Mouse (Mus musculus) midbrain, embryonic 13.5 days (tissue): ENCODE results near the gene Atg10. TPM values are rescaled to one million over a fixed set of nuclear protein-coding genes. Genes with fewer than 3 reads are reported as not detected.

Experiments used
- ATAC-seq: fragments of 200-750 bp; cut with Nextera tagmentation; 2 replicates; pipeline ENCODE4 v1.8.0; 2017; ENCODE audit warnings: mild to moderate bottlenecking, moderate TSS enrichment, moderate library complexity
- H3K27ac ChIP-seq: fragments of 300-500 bp; sonication (generic); 2 replicates; pipeline ENCODE4 v1.5.1; 2015; ENCODE audit warnings: inconsistent platforms, mild to moderate bottlenecking, moderate library complexity
- H3K27me3 ChIP-seq: fragments of 300-500 bp; sonication (generic); 2 replicates; pipeline ENCODE4 v1.6.1; 2015; ENCODE audit warnings: mild to moderate bottlenecking, inconsistent platforms
- H3K36me3 ChIP-seq: fragments of 300-500 bp; sonication (generic); 2 replicates; pipeline ENCODE4 v1.6.1; 2015; ENCODE audit warnings: mild to moderate bottlenecking, inconsistent platforms
- H3K4me1 ChIP-seq: fragments of 300-500 bp; sonication (generic); replicated peaks from 2 replicates; pipeline ENCODE4 v1.6.1; 2015; ENCODE audit warnings: inconsistent platforms
- H3K4me2 ChIP-seq: fragments of 300-500 bp; sonication (generic); replicated peaks from 2 replicates; pipeline ENCODE4 v1.6.1; 2015; ENCODE audit warnings: moderate library complexity, mild to moderate bottlenecking, inconsistent platforms
- H3K4me3 ChIP-seq: fragments of 300-500 bp; sonication (generic); replicated peaks from 2 replicates; pipeline ENCODE4 v1.5.1; 2015; ENCODE audit warnings: mild to moderate bottlenecking, inconsistent platforms
- H3K9ac ChIP-seq: fragments of 300-500 bp; sonication (generic); replicated peaks from 2 replicates; pipeline ENCODE4 v1.6.1; 2015; ENCODE audit warnings: mild to moderate bottlenecking, inconsistent platforms
- H3K9me3 ChIP-seq: fragments of 300-500 bp; sonication (generic); 2 replicates; pipeline ENCODE4 v1.6.1; 2016; ENCODE audit warnings: mild to moderate bottlenecking, inconsistent platforms
- WGBS: fragments of 180-500 bp; shearing (Covaris S2); methylation state at CpG from one replicate; pipeline ENCODE4 v1.1.7; 2015; 5-methylcytosine and 5-hydroxymethylcytosine counted together
- polyA plus RNA-seq: library from polyadenylated mRNA; unstranded; fragments of >200 nt; fragmentation: Nextera tagmentation; extraction: Ambion mirVana; gene quantifications from 2 replicates; pipeline ENCODE4 v1.2.1, GENCODE M21; 2015

Atg10 gene
- polyA plus RNA-seq, 1 experiment from 2014 or later = 18.3 TPM

GRCm38 (mm10) chr13:91094851-91095250 lies 128.9 kb downstream of the Atg10 start:
- H3K27ac ChIP-seq = no peak overlapping the region
- H3K4me3 ChIP-seq = no peak overlapping the region
- no peaks in the 10 kb centered on the region for H3K9me3 ChIP-seq
- WGBS = 87% methylated on average over 4 of the region's 4 CpGs
- no peaks in the 10 kb centered on the region for H3K36me3 ChIP-seq
- ATAC-seq = no peak
- H3K4me2 ChIP-seq = no peak overlapping the region
- no peak overlapping the region for H3K9ac ChIP-seq
- peaks cover 15% of the 10 kb centered on the region for H3K4me1 ChIP-seq
- H3K27me3 ChIP-seq = no peaks in the 10 kb centered on the region

- H3K27me3 ChIP-seq = no peaks in the 10 kb centered on the region
- peak overlapping the region; percentile 22; the same call in 1 of the 2 replicates for H3K27ac ChIP-seq
- H3K4me2 ChIP-seq = no peak overlapping the region; the same call in 1 of the 2 replicates
- peaks cover 15% of the 10 kb centered on the region for H3K4me1 ChIP-seq
- H3K9ac ChIP-seq = 0 out of 2 replicates have a peak overlapping the region, but pooled peaks have one; percentile 16
- H3K4me3 ChIP-seq = no peak overlapping the region
- no peaks in the 10 kb centered on the region for H3K36me3 ChIP-seq
- 40% methylated on average over 7 of the region's 7 CpGs for WGBS
- ATAC-seq = peak; percentile 66
- H3K9me3 ChIP-seq = no peaks in the 10 kb centered on the region
Observed at GRCm38 (mm10) chr13:91094196-91094595, 129.6 kb downstream of the Atg10 start.

GRCm38 (mm10) chr13:91093610-91094009 lies 130.2 kb downstream of the Atg10 start:
- Histone ChIP-seq H3K4me1 (peaks cover 15% of the 10 kb centered on the region), H3K27me3 (no peaks in the 10 kb centered on the region), H3K36me3 (no peaks in the 10 kb centered on the region), H3K4me3 (no peak overlapping the region), H3K4me2 (no peak overlapping the region), H3K27ac (no peak overlapping the region), H3K9me3 (no peaks in the 10 kb centered on the region), H3K9ac (no peak overlapping the region)
- peak; percentile 50; the same call in 1 of the 2 replicates for ATAC-seq
- WGBS = 3% methylated on average over 1 of the region's 1 CpGs

GRCm38 (mm10) chr13:91093162-91093561 lies 130.6 kb downstream of the Atg10 start:
- H3K4me3 ChIP-seq = no peak overlapping the region
- no peaks in the 10 kb centered on the region for H3K27me3 ChIP-seq
- H3K4me2 ChIP-seq = no peak overlapping the region
- WGBS = 25% methylated on average over 6 of the region's 6 CpGs
- no peak overlapping the region for H3K9ac ChIP-seq
- H3K36me3 ChIP-seq = no peaks in the 10 kb centered on the region
- peak; percentile 61 for ATAC-seq
- H3K4me1 ChIP-seq = peaks cover 15% of the 10 kb centered on the region
- H3K27ac ChIP-seq = no peak overlapping the region
- H3K9me3 ChIP-seq = no peaks in the 10 kb centered on the region

- Histone ChIP-seq H3K4me2 (no peak overlapping the region), H3K4me1 (peaks cover 15% of the 10 kb centered on the region), H3K27ac (no peak overlapping the region), H3K4me3 (no peak overlapping the region), H3K9ac (no peak overlapping the region), H3K27me3 (no peaks in the 10 kb centered on the region), H3K36me3 (no peaks in the 10 kb centered on the region), H3K9me3 (no peaks in the 10 kb centered on the region)
- ATAC-seq = no peak
- WGBS = 88% methylated on average over 2 of the region's 2 CpGs
Observed at GRCm38 (mm10) chr13:91091731-91092190, 132.0 kb downstream of the Atg10 start.

GRCm38 (mm10) chr13:91090861-91091730 lies 132.7 kb downstream of the Atg10 start:
- Histone ChIP-seq H3K4me2 (no peak overlapping the region), H3K27me3 (no peaks in the 10 kb centered on the region), H3K4me3 (no peak overlapping the region), H3K27ac (no peak overlapping the region), H3K36me3 (no peaks in the 10 kb centered on the region), H3K9ac (no peak overlapping the region), H3K4me1 (peaks cover 15% of the 10 kb centered on the region), H3K9me3 (no peaks in the 10 kb centered on the region)
- no peak for ATAC-seq
- 74% methylated on average over 4 of the region's 4 CpGs for WGBS

GRCm38 (mm10) chr13:91086361-91086900 lies 137.3 kb downstream of the Atg10 start:
- WGBS = 93% methylated on average over 12 of the region's 12 CpGs
- Histone ChIP-seq H3K4me1 (no peaks in the 10 kb centered on the region), H3K4me3 (no peak overlapping the region), H3K27me3 (no peaks in the 10 kb centered on the region), H3K4me2 (no peak overlapping the region), H3K9ac (no peak overlapping the region), H3K9me3 (no peaks in the 10 kb centered on the region), H3K36me3 (no peaks in the 10 kb centered on the region), H3K27ac (no peak overlapping the region)
- no peak for ATAC-seq

GRCm38 (mm10) chr13:91072351-91072750 lies 151.4 kb downstream of the Atg10 start:
- Histone ChIP-seq H3K4me3 (no peak overlapping the region), H3K27ac (no peak overlapping the region)
- over 99% methylated on average over 2 of the region's 2 CpGs for WGBS

GRCm38 (mm10) chr13:91060871-91061270 lies 162.9 kb downstream of the Atg10 start:
- Histone ChIP-seq H3K4me2 (no peak overlapping the region), H3K9me3 (no peaks in the 10 kb centered on the region), H3K9ac (no peak overlapping the region), H3K36me3 (no peaks in the 10 kb centered on the region), H3K27ac (no peak overlapping the region), H3K4me3 (no peak overlapping the region), H3K27me3 (no peaks in the 10 kb centered on the region), H3K4me1 (no peaks in the 10 kb centered on the region)
- 94% methylated on average over 5 of the region's 5 CpGs for WGBS
- ATAC-seq = no peak

More at GRCm38 (mm10) chr13:91072351-91072750, 151.4 kb downstream of the Atg10 start:
- ATAC-seq = no peak
- Histone ChIP-seq H3K4me2 (no peak overlapping the region), H3K27me3 (no peaks in the 10 kb centered on the region), H3K36me3 (no peaks in the 10 kb centered on the region), H3K9ac (no peak overlapping the region), H3K9me3 (no peaks in the 10 kb centered on the region), H3K4me1 (no peaks in the 10 kb centered on the region)

GRCm38 (mm10) chr13:91048171-91048570 lies 175.6 kb downstream of the Atg10 start:
- H3K4me1 ChIP-seq = no peaks in the 10 kb centered on the region
- H3K27me3 ChIP-seq = no peaks in the 10 kb centered on the region
- WGBS = 93% methylated on average over 4 of the region's 4 CpGs
- peaks cover 16% of the 10 kb centered on the region; the same call in 1 of the 2 replicates for H3K9me3 ChIP-seq
- H3K36me3 ChIP-seq = no peaks in the 10 kb centered on the region
- no peak for ATAC-seq
- no peak overlapping the region for H3K9ac ChIP-seq
- no peak overlapping the region for H3K27ac ChIP-seq
- no peak overlapping the region for H3K4me2 ChIP-seq
- H3K4me3 ChIP-seq = no peak overlapping the region

GRCm38 (mm10) chr13:91046851-91047250 lies 176.9 kb downstream of the Atg10 start:
- Histone ChIP-seq H3K27me3 (no peaks in the 10 kb centered on the region), H3K9ac (no peak overlapping the region), H3K4me1 (no peaks in the 10 kb centered on the region), H3K27ac (no peak overlapping the region), H3K4me3 (no peak overlapping the region), H3K9me3 (peaks cover 14% of the 10 kb centered on the region; the same call in 1 of the 2 replicates), H3K4me2 (no peak overlapping the region), H3K36me3 (no peaks in the 10 kb centered on the region)
- ATAC-seq = no peak
- 87% methylated on average over 5 of the region's 5 CpGs for WGBS

- Histone ChIP-seq H3K36me3 (no peaks in the 10 kb centered on the region), H3K4me2 (no peak overlapping the region), H3K4me1 (no peaks in the 10 kb centered on the region), H3K27me3 (no peaks in the 10 kb centered on the region), H3K27ac (no peak overlapping the region), H3K4me3 (no peak overlapping the region), H3K9ac (no peak overlapping the region), H3K9me3 (no peaks in the 10 kb centered on the region)
- no peak for ATAC-seq
- 89% methylated on average over 1 of the region's 1 CpGs for WGBS
Observed at GRCm38 (mm10) chr13:91041236-91041635, 182.5 kb downstream of the Atg10 start.
